Mouse (Mus musculus): ENCODE results near the gene Nudt1.

DNA sequence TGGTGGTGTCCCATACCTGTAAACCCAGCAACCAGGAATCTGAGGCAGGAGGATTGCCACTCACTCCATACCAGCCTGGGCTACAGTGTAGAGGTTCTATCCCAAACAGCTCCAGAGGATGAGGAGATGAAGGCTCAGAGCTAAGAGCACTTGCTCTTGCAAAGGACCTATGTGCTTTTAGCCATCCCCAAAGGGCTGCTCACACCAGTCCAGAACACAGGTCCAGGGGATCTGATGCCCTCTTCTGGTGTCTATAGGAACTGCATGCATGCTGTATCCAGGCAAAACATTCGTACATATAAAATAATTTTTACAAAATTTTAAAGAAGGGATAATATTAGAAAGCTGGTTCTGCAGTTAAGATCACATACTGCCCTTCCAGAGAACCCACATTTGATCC is 15.2 kb downstream of the Nudt1 start:
- TF ChIP-seq CTCF (conservative IDR thresholded peaks at IDR 0.05 in 1 of 2, IDR thresholded peaks at IDR 0.05 in 1 of 2; ENCODE audit: low read depth in 2 of 2, low read length in 2 of 2) (peak; percentile 65 to 97), CHD1 (IDR thresholded peaks at IDR 0.05; ENCODE audit: low read depth, low read length) (no peak), HCFC1 (IDR thresholded peaks at IDR 0.05; ENCODE audit: low read depth, low read length) (no peak), EP300 (IDR thresholded peaks at IDR 0.05; ENCODE audit: low read length) (no peak), ELF1 (IDR thresholded peaks at IDR 0.05; ENCODE audit: low read depth, low read length) (no peak)

Measured in CH12.LX (cell line).